Mouse (Mus musculus) common myeloid progenitor, adult 5-6 weeks (primary cell): ENCODE measurements around the gene Gm14295. TPM values are rescaled to one million over a fixed set of nuclear protein-coding genes. Genes with fewer than 3 reads are reported as not detected.
"Not testable (repeated sequence)": the region's sequence is repeated elsewhere in the genome, so short reads cannot be mapped to it uniquely, and the experiment has no call there.

ENCODE experiments used
- ATAC-seq: replicated peaks from 2 replicates; pipeline ENCODE4 v1.8.0; 2016; ENCODE audit warnings: low read depth, mild to moderate bottlenecking, moderate TSS enrichment, inconsistent platforms; ENCODE audit not compliant: poor library complexity, severe bottlenecking
- total RNA-seq: library from RNA; stranded (forward); fragments of 200-1000, 187-1606 nt; gene quantifications from 2 replicates; pipeline ENCODE4 v1.2.3, GENCODE M21; 2017

Gene Gm14295
- total RNA-seq = 9.3 and 16.1 TPM in 2 replicates

DNA sequence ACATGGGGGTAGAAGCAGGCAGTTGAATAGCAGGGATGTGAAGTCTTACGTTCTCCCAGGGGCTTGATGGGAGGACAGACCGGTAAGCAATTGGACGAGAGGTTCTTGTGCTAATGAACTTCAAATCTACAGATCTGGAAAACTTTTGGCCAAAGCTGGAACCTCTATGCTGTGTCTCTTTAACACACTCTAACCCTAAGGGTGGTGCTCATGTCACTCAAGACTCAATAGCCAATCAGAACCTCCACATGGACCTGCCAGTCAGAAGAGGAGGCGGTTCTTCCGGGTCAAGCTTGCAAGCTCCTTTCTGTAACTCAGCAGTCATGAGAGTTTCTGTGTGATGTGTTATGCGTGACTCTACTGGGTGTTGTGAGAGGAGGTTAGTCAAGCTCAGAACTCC lies at the start of gene Gm14295:
Gm14295 (plus strand) TSS at position 301 of the 400 bp plus-strand sequence.
- not testable (repeated sequence) for ATAC-seq

DNA sequence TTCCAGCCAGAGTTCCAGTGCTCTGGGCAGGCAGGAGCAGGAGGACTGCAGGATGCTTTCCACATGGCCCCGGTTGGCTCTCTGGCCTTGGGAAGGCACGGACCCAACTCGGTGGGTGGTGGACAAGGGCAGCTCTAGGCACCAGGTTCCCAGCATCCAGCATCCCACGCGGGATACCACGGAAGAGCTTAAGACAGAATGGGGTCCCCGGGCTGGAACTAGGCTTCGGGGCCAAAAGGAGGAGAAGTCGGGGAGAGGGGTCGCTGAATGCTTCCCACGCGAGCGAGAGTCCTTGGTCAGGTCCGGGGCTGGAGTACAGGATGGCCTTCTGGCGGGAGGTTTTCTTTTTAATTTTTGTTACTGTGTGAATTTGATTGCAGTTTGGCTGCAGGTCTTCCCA lies 373 bp downstream of the Gm14295 start:
- ATAC-seq = not testable (repeated sequence)

DNA sequence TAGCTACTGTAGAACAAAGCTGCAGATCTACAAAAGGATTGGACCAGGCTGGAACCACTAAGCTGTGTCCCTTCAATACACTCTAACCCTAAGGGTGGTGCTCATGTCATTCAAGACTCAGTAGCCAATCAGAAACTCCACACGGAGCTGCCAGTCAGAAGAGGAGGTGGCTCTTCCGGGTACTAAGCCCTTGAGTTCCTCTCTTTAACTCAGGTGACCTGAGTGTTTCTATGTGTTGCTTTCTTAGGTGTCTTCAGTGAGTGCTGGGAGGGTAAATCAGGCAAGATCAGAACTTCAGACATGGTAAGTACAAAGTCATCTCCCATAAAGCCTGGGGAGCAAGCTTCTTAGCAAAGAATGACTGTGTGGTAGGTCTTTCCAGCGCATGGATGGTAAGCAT lies 32.4 kb downstream of the Gm14295 start, which contains the start of gene Gm14408:
Gm14408 (plus strand) TSS at position 301 of the 400 bp plus-strand sequence.
- ATAC-seq = not testable (repeated sequence)

Other genes with a start within 250 kb of the Gm14295 start
- gene Gm14308, start 162.3 kb upstream of the Gm14295 start, total RNA-seq = 6.5 and 11.0 TPM in 2 replicates
- gene Zfp973, start 128.1 kb upstream of the Gm14295 start, total RNA-seq = 12.5 and 13.6 TPM in 2 replicates
- gene Gm14305, start 90.3 kb upstream of the Gm14295 start, total RNA-seq = 5.0 and 15.2 TPM in 2 replicates
- gene Gm14408, start 32.5 kb downstream of the Gm14295 start, total RNA-seq = not detected in 2 replicates
- gene Gm14296, start 129.2 kb downstream of the Gm14295 start, total RNA-seq = 3.6 and 16.4 TPM in 2 replicates
- 5.7 and 7.6 TPM in 2 replicates for gene Gm14419, start 202.3 kb downstream of the Gm14295 start, total RNA-seq